Mouse (Mus musculus) limb, embryonic 12.5 days (tissue): ENCODE results near the gene Bicc1. TPM values are rescaled to one million over a fixed set of nuclear protein-coding genes. Genes with fewer than 3 reads are reported as not detected.

Experiments
- ATAC-seq: fragments of 200-750 bp; cut with Nextera tagmentation; 2 replicates; pipeline ENCODE4 v1.8.0; 2017; ENCODE audit warnings: low read depth, moderate TSS enrichment; ENCODE audit not compliant: insufficient number of reproducible peaks, insufficient read depth, low FRiP score, low TSS enrichment
- H3K27ac ChIP-seq: fragments of 300-500 bp; sonication (generic); 2 replicates; pipeline ENCODE4 v1.5.1; 2016; ENCODE audit warnings: mild to moderate bottlenecking, moderate library complexity
- H3K27me3 ChIP-seq: fragments of 300-500 bp; sonication (generic); 2 replicates; pipeline ENCODE4 v1.6.1; 2016; ENCODE audit warnings: mild to moderate bottlenecking, moderate library complexity
- H3K36me3 ChIP-seq: fragments of 300-500 bp; sonication (generic); 2 replicates; pipeline ENCODE4 v1.6.1; 2016; ENCODE audit warnings: mild to moderate bottlenecking, moderate library complexity
- H3K4me1 ChIP-seq: fragments of 300-500 bp; sonication (generic); replicated peaks from 2 replicates; pipeline ENCODE4 v1.6.1; 2016
- H3K4me2 ChIP-seq: fragments of 300-500 bp; sonication (generic); 2 replicates; pipeline ENCODE4 v1.6.1; 2016; ENCODE audit warnings: mild to moderate bottlenecking, moderate library complexity
- H3K4me3 ChIP-seq: fragments of 300-500 bp; sonication (generic); replicated peaks from 2 replicates; pipeline ENCODE4 v1.5.1; 2016; ENCODE audit warnings: mild to moderate bottlenecking
- H3K9ac ChIP-seq: fragments of 300-500 bp; sonication (generic); replicated peaks from 2 replicates; pipeline ENCODE4 v1.6.1; 2016; ENCODE audit warnings: mild to moderate bottlenecking, moderate library complexity
- H3K9me3 ChIP-seq: fragments of 300-500 bp; sonication (generic); 2 replicates; pipeline ENCODE4 v1.6.1; 2016; ENCODE audit warnings: mild to moderate bottlenecking, moderate library complexity
- WGBS: fragments of 180-500 bp; shearing (Covaris S2); methylation state at CpG from one replicate; pipeline ENCODE4 v1.1.7; 2016; 5-methylcytosine and 5-hydroxymethylcytosine counted together
- polyA plus RNA-seq: library from polyadenylated mRNA; unstranded; fragments of >200 nt; fragmentation: Nextera tagmentation; extraction: Ambion mirVana; gene quantifications from 2 replicates; pipeline ENCODE4 v1.2.1, GENCODE M21; 2016

Gene Bicc1
- polyA plus RNA-seq, 1 experiment from 2014 or later: 15.6 TPM

DNA sequence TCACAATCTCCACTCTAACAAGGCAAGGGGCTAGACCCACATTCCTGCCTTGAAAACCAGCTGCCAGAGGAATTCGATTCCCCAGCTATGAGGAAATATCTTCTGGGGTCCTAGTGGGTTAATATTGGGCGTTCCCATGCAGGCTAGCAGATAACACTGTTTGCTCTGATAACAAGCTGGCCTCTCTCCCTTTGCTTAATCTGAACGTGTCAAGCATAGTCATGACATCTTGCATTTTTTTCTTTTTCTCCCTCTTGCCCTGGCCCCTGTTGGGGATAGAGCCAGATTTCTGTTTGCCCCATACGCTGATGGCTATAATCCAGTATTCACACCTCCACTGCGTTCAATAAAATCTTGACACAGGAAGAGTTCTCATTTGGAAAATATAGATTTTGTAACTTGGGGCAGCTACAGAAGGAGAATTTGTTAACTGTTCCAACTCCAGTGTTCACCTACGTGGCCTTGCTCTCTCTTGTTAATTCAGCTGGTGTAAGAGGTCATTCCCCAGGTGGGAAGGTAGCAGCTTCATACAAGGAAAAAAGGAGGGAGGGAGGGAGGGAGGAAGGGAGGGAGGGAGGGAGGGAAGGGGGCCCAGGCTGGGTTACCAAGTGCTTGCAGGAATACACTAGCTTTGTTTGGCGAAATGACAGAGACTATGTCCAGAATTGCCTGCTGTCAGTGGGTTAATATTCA, 24.0 kb upstream of the Bicc1 start:
- no peak overlapping the region for H3K27ac ChIP-seq
- H3K4me2 ChIP-seq: no peak overlapping the region
- no peak overlapping the region for H3K9ac ChIP-seq
- no peaks in the 10 kb centered on the region for H3K36me3 ChIP-seq
- no peaks in the 10 kb centered on the region for H3K27me3 ChIP-seq
- ATAC-seq: no peak
- WGBS: 62% methylated on average over 7 of the region's 7 CpGs
- H3K9me3 ChIP-seq: no peaks in the 10 kb centered on the region
- no peaks in the 10 kb centered on the region for H3K4me1 ChIP-seq
- no peak overlapping the region for H3K4me3 ChIP-seq

DNA sequence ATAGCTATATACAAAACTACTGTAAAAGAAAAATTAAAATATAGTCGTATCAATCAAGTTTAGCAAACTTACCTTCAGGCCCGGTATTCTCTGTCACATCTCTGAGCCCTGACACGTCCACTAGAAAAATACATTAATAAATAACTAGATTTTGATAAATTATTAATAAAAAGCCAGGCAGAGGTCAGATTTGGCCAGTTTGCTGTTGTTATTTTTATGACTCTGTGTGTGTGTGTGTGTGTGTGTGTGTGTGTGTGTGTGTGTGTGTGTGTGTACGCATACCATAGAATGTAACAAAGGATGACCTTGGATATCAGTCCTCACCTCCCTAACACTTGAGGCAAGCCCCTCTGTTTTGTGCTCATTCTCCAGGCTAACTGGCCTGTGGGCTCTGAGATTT, 22.4 kb upstream of the Bicc1 start:
- no peak overlapping the region for H3K27ac ChIP-seq
- WGBS: 95% methylated on average over 4 of the region's 4 CpGs
- H3K36me3 ChIP-seq: no peaks in the 10 kb centered on the region
- H3K9ac ChIP-seq: no peak overlapping the region
- H3K27me3 ChIP-seq: no peaks in the 10 kb centered on the region
- no peak for ATAC-seq
- H3K4me1 ChIP-seq: no peaks in the 10 kb centered on the region
- no peak overlapping the region for H3K4me3 ChIP-seq
- no peaks in the 10 kb centered on the region for H3K9me3 ChIP-seq
- H3K4me2 ChIP-seq: no peak overlapping the region

DNA sequence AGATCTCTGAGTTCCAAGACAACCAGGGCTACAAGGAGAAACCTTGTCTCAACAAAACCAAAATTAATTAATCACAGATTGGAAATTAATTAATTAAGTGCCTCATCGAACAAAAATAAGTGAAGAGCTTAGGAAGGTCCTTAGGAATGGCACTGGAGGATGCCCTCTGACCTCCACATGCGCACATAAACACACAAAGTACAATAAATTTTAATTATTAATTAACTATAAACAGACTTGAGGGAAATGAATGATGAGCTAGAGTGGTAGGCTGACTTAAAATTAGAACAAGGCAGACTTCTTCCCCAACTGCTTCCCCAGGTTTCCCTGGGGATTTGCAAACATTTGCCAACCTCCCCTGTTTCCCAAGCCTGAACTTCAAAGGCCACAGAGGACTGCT, 21.6 kb upstream of the Bicc1 start:
- H3K36me3 ChIP-seq: no peaks in the 10 kb centered on the region

DNA sequence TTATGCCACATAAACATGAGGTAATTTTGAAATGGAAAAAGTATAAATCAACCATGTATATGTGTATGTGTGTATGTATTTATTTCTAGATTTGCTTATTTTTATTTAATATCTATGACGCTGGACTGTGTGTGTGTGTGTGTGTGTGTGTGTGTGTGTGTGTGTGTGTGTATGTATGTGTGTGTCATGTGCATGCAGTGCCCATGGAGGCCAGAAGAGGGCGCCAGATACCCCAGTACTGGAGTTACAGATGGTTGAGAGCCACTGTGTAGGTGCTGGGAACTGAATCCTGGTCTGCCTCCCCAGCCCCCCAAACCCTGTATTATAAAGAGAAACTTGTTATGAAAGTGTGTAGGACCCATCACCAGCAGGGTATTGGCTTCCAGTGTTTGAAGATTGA, 20.6 kb upstream of the Bicc1 start:
- Histone ChIP-seq H3K4me3 (no peak overlapping the region), H3K36me3 (no peaks in the 10 kb centered on the region), H3K27ac (no peak overlapping the region), H3K4me2 (no peak overlapping the region), H3K9ac (no peak overlapping the region), H3K9me3 (no peaks in the 10 kb centered on the region), H3K27me3 (no peaks in the 10 kb centered on the region), H3K4me1 (no peaks in the 10 kb centered on the region)
- WGBS: 82% methylated on average over 2 of the region's 2 CpGs
- no peak for ATAC-seq

More for the DNA sequence above, 21.6 kb upstream of the Bicc1 start:
- Histone ChIP-seq H3K4me3 (no peak overlapping the region), H3K9ac (no peak overlapping the region), H3K4me1 (no peaks in the 10 kb centered on the region), H3K4me2 (no peak overlapping the region), H3K9me3 (no peaks in the 10 kb centered on the region), H3K27ac (no peak overlapping the region), H3K27me3 (no peaks in the 10 kb centered on the region)
- ATAC-seq: no peak
- 68% methylated on average over 2 of the region's 2 CpGs for WGBS

DNA sequence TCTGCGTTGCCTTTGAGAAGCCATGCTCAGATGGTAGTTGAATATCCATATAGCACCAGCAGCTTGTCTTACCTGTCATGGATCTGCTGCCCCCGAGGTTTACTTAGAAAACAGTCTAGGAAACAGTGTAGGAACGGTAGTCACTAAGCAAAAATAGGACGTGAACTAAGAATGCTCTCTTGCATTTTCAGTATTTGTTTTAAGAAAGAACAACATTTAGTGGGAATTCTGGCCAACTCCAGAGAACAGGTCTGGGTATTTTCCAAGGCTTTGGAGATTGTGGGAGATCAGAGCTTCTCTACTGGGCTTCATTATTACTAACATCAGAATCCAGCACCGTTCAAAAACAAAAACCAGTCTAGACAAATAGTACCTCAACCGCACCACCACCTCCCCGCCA, 17.7 kb upstream of the Bicc1 start:
- ATAC-seq: no peak
- WGBS: 92% methylated on average over 7 of the region's 7 CpGs

DNA sequence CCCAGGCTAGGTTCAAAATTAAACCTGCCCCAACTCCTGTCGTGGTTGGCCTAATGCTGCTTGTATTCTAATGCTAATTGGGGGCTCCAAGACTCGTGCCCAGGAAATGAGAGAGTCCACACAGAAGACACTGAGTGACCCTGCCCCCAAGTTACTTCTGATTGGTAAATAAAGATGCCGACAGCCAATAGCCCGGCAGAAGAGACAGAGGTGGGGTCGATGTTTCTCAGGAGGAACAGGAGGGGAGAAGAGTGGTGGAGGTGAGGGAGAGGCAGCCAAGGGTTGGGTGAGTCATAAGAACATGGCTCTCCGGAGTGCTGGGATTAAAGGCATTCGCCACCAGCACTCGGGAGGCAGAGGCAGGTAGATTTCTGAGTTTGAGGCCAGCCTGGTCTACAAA, 16.8 kb upstream of the Bicc1 start:
- no peaks in the 10 kb centered on the region for H3K4me1 ChIP-seq
- no peak for ATAC-seq
- no peak overlapping the region for H3K4me3 ChIP-seq
- no peaks in the 10 kb centered on the region for H3K36me3 ChIP-seq
- H3K27ac ChIP-seq: no peak overlapping the region
- H3K4me2 ChIP-seq: no peak overlapping the region
- no peaks in the 10 kb centered on the region for H3K27me3 ChIP-seq
- WGBS: 80% methylated on average over 8 of the region's 8 CpGs
- H3K9me3 ChIP-seq: no peaks in the 10 kb centered on the region
- no peak overlapping the region for H3K9ac ChIP-seq

More for the DNA sequence above, 17.7 kb upstream of the Bicc1 start:
- no peaks in the 10 kb centered on the region for H3K4me1 ChIP-seq
- H3K27me3 ChIP-seq: no peaks in the 10 kb centered on the region
- no peaks in the 10 kb centered on the region for H3K36me3 ChIP-seq
- no peak overlapping the region for H3K4me2 ChIP-seq
- no peak overlapping the region for H3K27ac ChIP-seq
- no peak overlapping the region for H3K4me3 ChIP-seq
- no peak overlapping the region for H3K9ac ChIP-seq
- H3K9me3 ChIP-seq: no peaks in the 10 kb centered on the region

DNA sequence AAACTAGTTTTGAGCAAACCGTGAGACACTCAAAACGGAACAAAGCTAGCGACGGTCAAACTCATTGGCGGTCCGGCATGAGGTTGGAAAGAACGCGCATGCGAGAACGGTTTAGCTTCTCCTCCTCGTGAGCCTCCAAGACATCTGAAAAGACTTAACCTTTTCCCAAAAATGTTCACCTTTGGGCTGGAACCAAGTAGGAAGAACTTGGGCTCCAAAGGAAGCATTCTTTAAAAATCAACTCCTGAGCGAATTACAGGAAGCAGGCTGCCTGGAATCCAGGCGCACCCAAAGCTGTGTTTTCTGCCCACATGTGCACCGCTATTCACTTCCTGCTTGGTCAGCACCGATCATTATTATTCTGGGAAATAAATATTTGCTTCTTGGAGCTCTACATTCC, 15.8 kb upstream of the Bicc1 start:
- Histone ChIP-seq H3K4me3 (no peak overlapping the region), H3K4me2 (no peak overlapping the region), H3K27ac (no peak overlapping the region), H3K9ac (no peak overlapping the region), H3K27me3 (no peaks in the 10 kb centered on the region), H3K4me1 (no peaks in the 10 kb centered on the region), H3K9me3 (no peaks in the 10 kb centered on the region), H3K36me3 (no peaks in the 10 kb centered on the region)
- ATAC-seq: no peak
- 92% methylated on average over 15 of the region's 15 CpGs for WGBS

DNA sequence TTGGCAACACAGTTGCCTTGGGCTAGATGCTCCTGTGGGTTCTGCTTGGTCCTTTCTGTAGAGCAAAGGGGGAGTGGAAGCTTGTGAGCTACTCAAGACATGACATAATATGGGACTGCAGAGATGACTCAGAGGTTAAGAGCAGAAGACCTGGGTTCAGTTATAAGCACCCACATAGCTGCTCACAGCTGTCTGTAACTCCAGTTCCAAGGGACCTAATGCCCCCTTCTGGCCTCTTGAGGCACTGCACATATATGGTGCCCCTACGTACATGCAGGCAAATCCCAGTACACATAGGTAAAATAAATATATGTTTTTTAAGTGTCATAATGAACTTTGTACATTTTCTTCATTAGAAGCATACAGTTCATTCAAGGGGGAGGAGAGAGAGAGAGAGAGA, 11.9 kb upstream of the Bicc1 start:
- Histone ChIP-seq H3K4me1 (no peaks in the 10 kb centered on the region), H3K27ac (no peak overlapping the region), H3K27me3 (peaks cover 6% of the 10 kb centered on the region; the same call in 1 of the 2 replicates), H3K9me3 (no peaks in the 10 kb centered on the region), H3K4me2 (no peak overlapping the region), H3K9ac (no peak overlapping the region), H3K36me3 (no peaks in the 10 kb centered on the region), H3K4me3 (no peak overlapping the region)
- ATAC-seq: no peak
- WGBS: 86% methylated on average over 1 of the region's 1 CpGs

DNA sequence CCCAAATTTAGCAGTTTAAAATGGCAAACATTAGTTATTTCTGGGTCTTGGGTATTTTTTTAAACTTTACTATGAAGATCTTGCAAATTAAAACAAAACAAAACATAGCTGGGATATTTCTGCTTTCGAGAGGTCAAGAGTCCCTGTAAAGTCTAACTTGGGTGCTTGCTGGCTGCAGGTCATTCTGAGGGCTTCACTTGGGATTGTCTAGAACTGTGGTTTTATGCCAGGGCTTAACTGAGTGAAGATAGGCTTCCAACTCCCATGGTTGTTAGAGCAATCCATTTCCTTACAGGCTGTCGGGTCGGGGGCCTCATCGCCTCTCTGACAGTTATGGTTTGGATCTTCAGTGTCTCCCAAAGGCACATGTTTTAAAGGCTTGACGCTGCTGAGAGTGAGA, 11.3 kb upstream of the Bicc1 start:
- Histone ChIP-seq H3K27me3 (peaks cover 6% of the 10 kb centered on the region; the same call in 1 of the 2 replicates), H3K9ac (no peak overlapping the region), H3K27ac (no peak overlapping the region), H3K36me3 (no peaks in the 10 kb centered on the region), H3K9me3 (no peaks in the 10 kb centered on the region), H3K4me1 (no peaks in the 10 kb centered on the region), H3K4me2 (no peak overlapping the region), H3K4me3 (no peak overlapping the region)
- WGBS: 90% methylated on average over 5 of the region's 5 CpGs
- no peak for ATAC-seq

DNA sequence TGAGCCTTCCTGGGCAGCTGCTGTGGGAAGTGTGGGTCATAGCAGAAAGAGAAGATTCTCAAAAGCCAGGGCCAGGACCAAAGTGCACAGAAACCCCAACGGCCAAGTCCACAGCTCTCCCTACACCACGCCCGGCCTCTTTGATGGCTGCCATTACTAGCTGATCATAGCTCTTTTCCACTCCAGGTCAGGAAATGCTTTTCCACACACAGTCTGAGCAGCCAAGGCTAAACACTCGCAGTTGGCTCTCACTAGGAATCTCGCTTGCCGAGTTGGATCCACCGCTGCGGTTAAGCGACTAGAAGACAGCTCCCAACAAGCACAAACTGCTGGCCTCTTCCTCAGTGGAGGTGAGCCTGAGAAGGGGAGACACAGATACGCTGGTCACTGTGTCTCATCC, 10.3 kb upstream of the Bicc1 start:
- no peak overlapping the region for H3K4me3 ChIP-seq
- H3K36me3 ChIP-seq: no peaks in the 10 kb centered on the region
- H3K27me3 ChIP-seq: peaks cover 6% of the 10 kb centered on the region; the same call in 1 of the 2 replicates
- WGBS: 86% methylated on average over 10 of the region's 10 CpGs
- no peak for ATAC-seq
- H3K4me2 ChIP-seq: no peak overlapping the region
- no peaks in the 10 kb centered on the region for H3K9me3 ChIP-seq
- H3K9ac ChIP-seq: no peak overlapping the region
- H3K4me1 ChIP-seq: no peaks in the 10 kb centered on the region
- no peak overlapping the region for H3K27ac ChIP-seq

DNA sequence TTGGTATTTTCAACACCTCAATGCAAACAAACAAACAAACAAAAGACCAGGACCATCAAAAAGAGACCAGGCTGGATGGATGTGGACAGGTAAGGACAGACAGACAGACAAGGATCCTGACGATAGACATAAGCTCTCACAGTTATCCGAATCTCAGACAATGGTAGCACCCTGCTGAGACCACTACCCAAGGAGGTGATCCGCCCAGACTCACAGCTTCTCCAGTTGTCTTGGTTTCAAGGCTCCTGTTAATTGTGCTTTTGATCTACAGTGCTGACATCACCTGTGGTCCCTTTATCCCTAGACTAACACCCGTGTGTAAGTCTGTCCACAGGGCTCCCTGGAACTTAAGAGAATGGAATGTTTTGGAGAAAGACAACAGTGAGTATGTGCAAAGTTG, 9.7 kb upstream of the Bicc1 start:
- no peak overlapping the region for H3K9ac ChIP-seq
- no peaks in the 10 kb centered on the region for H3K4me1 ChIP-seq
- no peak overlapping the region for H3K27ac ChIP-seq
- 49% methylated on average over 4 of the region's 4 CpGs for WGBS
- H3K4me2 ChIP-seq: no peak overlapping the region
- no peaks in the 10 kb centered on the region for H3K9me3 ChIP-seq
- peaks cover 6% of the 10 kb centered on the region; the same call in 1 of the 2 replicates for H3K27me3 ChIP-seq
- H3K36me3 ChIP-seq: no peaks in the 10 kb centered on the region
- no peak for ATAC-seq
- no peak overlapping the region for H3K4me3 ChIP-seq

DNA sequence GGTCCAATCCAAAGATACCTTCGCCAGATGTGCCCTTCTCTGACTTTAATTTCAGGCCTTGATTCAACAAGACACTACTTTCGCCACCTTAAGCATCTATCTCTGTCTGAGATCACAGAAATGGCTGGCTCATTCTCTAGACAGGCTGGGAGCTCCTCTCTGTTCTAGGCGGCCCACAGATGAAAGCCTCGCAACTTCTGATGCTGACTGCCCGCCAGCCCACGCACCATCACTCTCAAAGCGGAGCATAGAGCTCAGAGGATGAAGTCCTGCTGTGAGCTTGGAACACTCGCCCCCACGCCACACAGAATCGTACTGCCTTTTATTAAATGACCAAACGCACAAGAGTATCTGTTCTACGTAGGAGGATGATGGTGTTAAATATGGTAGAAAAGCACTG, 949 bp upstream of the Bicc1 start:
- H3K9ac ChIP-seq: no peak overlapping the region

More for the DNA sequence above, 949 bp upstream of the Bicc1 start:
- WGBS: 80% methylated on average over 12 of the region's 12 CpGs
- no peaks in the 10 kb centered on the region for H3K9me3 ChIP-seq
- H3K4me3 ChIP-seq: no peak overlapping the region
- no peak overlapping the region for H3K4me2 ChIP-seq
- peaks cover 7% of the 10 kb centered on the region for H3K4me1 ChIP-seq
- ATAC-seq: no peak
- peaks cover 21% of the 10 kb centered on the region for H3K27me3 ChIP-seq
- no peaks in the 10 kb centered on the region for H3K36me3 ChIP-seq
- H3K27ac ChIP-seq: no peak overlapping the region
